Mouse (Mus musculus): ENCODE data around the gene Olfr1385.
"Not testable (repeated sequence)": the region's sequence is repeated elsewhere in the genome, so short reads cannot be mapped to it uniquely, and the experiment has no call there.

Olfr1385 gene

DNA sequence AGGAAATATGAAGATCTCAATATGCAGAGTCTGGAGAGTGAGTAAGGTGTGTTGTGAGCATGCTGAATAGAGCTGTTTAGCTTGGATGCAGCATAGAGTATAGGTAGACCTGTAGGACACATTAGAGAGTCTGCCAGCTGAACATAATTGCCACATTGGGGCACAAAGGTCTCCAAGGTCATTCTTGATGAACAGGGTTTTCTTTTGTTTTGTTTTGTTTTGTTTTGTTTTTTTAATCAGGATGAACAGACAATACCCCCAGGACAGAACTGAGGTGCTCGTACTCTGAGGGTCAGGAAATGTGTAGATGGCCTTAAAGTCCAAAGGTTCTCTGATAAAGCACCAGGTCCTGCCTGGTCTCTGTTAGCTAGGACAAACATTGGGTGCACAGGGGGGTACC is at the start of gene Olfr1385:
Gene Olfr1385 (plus strand): TSS at position 301 of the 400 bp plus-strand sequence.
- not testable (repeated sequence) for ATAC-seq (ENCODE audit: low TSS enrichment)

DNA sequence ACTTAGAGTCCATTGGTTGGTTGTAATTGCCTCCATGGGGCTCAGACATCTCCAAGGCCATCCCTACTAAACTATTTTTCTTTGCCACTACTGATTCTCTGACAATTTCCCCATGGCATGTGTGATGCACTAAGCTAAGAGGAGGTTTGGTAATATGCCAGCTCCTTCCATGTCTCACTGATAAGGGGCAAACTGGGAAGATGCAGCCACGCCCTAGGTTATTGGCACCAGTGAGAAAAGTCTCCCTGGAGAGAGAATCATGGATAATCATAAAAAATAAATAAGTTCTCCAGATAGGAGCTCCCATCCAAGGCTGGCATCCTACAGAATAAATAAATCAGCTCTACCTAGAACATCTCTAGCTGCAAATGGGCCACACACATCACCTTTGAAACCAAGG is 33.8 kb upstream of the Olfr1385 start, which contains the start of gene Olfr1387:
Gene Olfr1387 (plus strand): TSS at position 301 of the 400 bp plus-strand sequence.
- no peak for ATAC-seq (ENCODE audit: low TSS enrichment)

DNA sequence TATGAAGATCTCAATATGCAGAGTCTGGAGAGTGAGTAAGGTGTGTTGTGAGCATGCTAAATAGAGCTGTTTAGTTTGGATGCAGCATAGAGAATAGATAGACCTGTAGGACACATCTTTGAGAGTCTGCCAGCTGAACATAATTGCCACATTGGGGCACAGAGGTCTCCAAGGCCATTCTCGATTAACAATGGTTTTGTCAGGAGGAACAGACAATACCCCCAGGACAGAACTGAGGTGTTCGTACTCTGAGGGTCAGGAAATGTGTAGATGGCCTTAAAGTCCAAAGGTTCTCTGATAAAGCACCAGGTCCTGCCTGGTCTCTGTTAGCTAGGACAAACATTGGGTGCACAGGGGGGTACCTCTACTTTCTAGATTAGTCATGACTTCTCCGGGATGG is 24.1 kb upstream of the Olfr1385 start, which contains the start of gene Olfr1386:
Gene Olfr1386 (plus strand): TSS at position 301 of the 400 bp plus-strand sequence.
- ATAC-seq (ENCODE audit: low TSS enrichment) = not testable (repeated sequence)

DNA sequence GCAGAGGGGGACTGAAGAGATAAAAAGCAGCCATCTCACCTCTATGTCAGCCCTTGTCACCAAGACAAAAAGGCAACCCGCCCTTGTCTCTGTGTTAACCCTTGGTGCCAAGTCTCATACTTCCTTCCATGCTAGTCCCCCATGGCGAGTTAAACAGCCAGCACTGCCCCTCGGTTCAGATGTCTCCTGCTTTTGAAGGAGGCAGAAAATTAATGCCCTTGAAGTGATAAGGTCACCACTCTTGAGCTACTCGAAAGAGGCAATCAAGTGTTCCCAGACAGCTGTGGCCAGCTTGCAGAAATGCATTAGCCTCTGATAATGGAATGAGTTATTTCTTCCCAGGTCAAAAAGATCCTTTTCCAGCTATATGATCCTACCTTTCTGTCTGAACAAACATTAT is 2.9 kb upstream of the Olfr1385 start:
- no peak for ATAC-seq (ENCODE audit: low TSS enrichment)

DNA sequence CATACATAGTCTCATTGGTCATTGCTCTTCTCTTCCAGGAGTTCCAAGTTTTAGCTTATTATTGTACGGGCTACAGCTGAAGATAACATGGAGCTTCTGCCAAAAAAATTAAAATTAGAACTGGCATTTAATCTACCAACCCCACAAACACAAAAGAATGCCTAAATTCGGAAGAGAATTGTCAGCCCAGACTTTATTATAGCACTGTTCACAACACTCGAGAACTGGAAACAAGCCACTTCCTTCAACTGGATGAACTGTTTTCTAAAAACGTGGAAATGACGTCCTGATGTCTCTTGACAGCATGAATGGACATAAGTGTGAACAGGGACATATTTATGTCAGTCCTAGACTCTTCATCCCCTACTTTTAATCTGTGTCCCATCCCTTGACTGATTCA is 29.2 kb downstream of the Olfr1385 start:
- ATAC-seq (ENCODE audit: low TSS enrichment) = peak; percentile 78

DNA sequence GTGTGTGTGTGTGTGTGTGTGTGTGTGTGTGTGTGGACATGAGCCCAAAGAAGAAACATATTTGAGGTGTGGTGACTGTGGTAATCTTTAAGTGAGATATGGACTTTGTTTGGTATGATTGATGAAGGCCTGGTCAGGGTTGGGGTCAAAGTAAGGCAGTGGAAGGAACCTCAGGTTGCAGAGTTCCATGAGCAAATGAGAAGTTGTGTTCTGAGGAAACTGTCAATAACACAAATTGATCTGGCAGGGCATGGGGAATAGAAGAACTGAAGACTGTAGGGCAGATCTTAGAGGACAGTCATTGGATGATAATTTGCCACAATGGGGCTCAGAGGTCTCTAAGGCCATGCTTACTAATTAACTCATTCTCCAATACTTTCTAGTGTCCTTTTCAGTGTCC is 30.5 kb downstream of the Olfr1385 start, which contains the start of gene Olfr1383:
Gene Olfr1383 (plus strand): TSS at position 301 of the 400 bp plus-strand sequence.
- no peak for ATAC-seq (ENCODE audit: low TSS enrichment)

DNA sequence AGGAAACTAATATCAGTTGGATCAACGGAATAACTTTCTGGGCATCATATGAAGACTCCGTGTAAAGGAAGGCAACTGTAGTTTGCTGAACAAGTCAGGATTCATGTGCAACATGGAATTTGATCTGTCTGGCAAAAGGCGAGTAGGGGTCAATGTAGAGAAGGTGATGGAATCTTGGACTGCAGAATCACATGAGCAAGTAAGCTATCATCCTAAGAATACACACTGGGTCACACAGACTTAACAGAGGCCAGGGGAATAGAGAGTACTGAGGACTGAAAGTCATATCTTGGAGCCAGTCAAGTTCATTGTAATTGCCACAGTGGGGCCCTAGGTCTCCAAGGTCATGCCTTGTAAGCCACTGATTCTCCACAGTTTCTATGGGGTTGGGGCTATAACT is 39.1 kb downstream of the Olfr1385 start, which contains the start of gene Olfr1382:
Gene Olfr1382 (plus strand): TSS at position 301 of the 400 bp plus-strand sequence.
- no peak for ATAC-seq (ENCODE audit: low TSS enrichment)

DNA sequence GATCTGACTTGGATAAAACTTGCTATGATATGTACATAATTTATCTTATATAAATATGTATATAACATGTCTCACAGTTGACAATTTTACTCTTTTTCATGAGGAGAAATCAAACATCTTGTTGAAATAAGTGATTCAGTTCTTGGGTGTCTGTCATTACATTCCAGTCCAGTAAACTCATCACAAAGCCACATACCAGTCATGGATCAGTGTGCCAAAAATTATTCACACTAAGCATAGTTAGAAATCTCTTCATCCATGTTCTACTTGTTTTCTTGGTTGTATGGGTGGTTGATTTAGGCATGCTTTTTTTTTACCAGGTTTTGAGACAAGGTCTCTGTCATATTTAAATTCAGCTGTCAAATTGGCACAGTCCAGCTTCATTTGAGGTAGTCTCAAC is 43.9 kb downstream of the Olfr1385 start:
- no peak for ATAC-seq (ENCODE audit: low TSS enrichment)

DNA sequence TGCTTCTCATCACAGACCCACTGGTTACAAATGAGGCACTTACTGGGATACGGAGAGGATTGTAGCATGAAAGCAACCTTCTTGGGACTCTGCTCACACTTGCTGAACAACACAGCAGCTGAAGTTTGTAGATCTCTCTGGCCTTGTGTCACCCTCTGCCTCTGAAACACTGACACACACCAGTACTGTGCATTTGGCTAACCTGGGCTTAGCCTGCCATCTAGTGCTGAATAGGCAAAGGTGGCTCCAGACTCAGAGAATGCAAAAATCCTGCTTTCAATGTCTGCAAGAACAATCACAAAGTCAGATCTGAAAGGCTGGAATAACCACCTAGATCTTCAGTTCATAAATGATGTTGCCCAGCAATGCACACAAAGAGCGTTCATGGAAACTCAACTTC is 47.8 kb downstream of the Olfr1385 start:
- peak; percentile 99 for ATAC-seq (ENCODE audit: low TSS enrichment)

DNA sequence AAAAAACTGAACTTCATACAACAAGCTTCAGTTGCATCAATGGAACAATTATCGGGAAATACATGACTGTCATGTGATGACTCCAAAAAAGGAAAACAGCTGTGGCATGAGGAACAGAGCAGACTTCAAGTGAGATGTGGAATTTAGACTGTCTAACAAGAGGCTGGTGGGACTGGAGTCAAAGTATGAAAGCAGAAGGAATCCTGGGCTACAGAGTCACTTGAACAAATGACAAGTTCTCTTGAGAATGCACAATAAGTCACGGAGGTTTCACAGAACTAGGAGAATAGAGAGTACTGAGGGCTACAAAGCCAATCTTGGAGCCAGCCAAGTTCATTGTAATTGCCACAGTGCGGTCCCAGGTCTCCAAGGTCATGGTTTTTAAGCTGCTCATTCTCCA is 54.3 kb downstream of the Olfr1385 start, which contains the start of gene Olfr1381:
Gene Olfr1381 (plus strand): TSS at position 301 of the 400 bp plus-strand sequence.
- ATAC-seq (ENCODE audit: low TSS enrichment) = not testable (repeated sequence)
